Mouse (Mus musculus) v-Abl transformed pro-B cells (cell line): ENCODE results near the gene Slc38a2.

Experiments
- in situ Hi-C, 2 experiments: fragments of 400-800 bp; cut with MboI; formaldehyde crosslinking; loops; one replicate each; pipeline ENCODE4 v1.15.1; 2025; ENCODE audit not compliant: unreplicated experiment in 2 of 2

Slc38a2 gene

DNA sequence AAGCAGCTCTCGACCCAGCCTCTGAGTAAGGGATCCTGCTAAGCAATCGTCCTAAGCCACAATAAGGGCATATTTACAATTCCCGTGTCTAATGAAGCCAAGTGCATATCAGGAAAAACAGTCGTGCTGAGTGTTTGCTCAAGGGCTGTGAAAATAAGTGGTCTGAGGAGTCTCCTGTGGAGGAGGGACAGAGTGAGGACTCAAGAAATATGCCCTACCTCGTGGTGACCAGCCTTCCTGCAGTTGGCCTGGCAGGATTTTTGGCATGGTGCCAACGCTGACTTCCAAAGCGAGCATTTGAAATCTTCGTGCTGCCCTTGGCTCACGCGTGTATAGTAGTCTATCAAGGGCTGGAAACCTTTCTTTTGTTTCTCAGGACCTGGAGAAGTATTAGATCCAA lies 23.0 kb downstream of the Slc38a2 start:
- in situ Hi-C loops, result loop anchor here (10.0 kb wide), 2 partner anchors 268 to 458 kb away; no protein-coding TSS in a partner anchor

GRCm38 (mm10) chr15:96675744-96676143 lies 23.8 kb downstream of the Slc38a2 start:
- in situ Hi-C loops, result loop anchor here (10.0 kb wide), 2 partner anchors 269 to 459 kb away; no protein-coding TSS in a partner anchor

DNA sequence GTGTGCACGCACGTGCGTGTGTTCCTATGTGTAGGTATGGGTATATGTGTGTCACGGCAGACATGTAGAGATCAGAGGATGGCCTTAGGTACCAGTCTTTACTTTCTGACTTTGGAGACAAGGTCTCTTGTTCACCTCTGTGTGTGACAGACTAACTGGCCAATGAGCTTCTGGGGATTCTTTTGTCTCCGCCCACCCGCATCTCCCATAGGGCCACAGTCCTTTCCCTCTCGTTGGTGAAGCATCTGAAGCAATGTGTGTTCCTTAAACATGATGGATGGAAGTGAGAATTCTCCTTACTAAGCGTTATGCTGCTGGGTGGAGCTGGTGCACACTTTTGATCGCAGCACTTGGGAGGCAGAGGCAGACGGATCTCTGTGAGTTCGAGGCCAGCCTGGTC lies 24.5 kb downstream of the Slc38a2 start:
- in situ Hi-C loops, result loop anchor here (10.0 kb wide), 2 partner anchors 270 to 460 kb away; no protein-coding TSS in a partner anchor

DNA sequence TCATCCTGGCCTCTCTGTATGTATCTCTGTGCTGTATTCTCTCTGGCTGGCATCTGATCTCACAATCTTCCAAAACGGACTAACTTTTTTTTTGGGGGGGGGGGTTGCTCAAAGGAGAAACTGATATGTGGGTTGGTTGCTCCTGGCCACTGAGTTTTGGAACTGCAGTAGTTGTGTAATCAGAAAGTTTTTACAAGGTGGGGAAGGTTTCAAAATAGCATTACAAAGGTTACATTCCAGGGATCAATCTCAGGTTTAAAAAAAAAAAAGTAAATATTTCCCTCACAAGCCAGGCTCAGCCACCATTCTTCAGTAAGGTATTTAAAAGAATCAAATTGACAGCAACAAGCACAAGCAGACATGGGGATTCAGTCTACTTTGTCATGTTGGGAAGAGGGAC lies 25.4 kb downstream of the Slc38a2 start:
- in situ Hi-C loops, result loop anchor here (5.0 to 10.0 kb wide), 4 partner anchors 132 to 513 kb away; no protein-coding TSS in a partner anchor

DNA sequence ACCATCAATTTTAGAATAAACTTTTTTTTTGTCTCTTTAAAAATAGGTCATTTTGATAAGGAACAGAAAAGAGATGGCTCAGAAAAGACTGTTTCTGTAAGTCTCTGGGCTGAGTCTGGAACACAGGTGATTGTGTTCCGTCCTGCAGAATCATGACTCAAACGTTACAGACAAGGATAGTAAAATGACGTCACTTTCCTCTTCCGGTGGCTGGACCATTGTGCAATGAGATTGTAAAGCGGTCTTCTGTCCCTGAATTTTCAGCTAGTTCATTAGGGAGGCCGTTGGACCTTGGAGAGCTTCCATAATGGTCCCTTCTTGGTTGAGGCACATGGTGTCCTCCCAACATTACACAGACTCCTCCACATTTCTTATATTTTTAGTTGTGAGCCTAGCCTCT lies 29.8 kb downstream of the Slc38a2 start:
- in situ Hi-C loops, result loop anchor here (5.0 to 10.0 kb wide), 5 partner anchors 122 to 518 kb away; no protein-coding TSS in a partner anchor

DNA sequence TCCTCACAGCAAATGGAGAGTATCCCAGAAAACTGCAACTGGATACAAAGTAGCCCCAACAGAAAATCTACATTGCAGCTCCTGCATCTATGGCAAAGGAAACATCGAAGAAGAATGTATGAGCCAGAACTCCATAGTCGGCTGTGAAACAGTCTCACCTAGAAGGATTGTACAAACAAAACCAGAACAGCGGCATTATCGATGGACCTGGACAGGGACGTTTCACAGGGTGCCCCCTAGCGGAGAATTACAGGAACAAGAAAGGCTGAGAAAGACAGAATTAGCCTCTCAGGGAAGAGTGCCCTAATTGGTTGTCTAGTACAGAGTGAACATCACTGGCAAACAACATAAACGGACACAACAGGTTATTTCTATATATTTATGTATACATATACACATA lies 32.9 kb downstream of the Slc38a2 start:
- in situ Hi-C loops, result loop anchor here in 1 of 2 experiments (5.0 kb wide), 1 partner anchor 119 kb away; no protein-coding TSS in a partner anchor

- in situ Hi-C loops, result loop anchor here in 1 of 2 experiments (5.0 kb wide), 1 partner anchor 119 kb away; no protein-coding TSS in a partner anchor
Observed at GRCm38 (mm10) chr15:96665889-96666288, 33.6 kb downstream of the Slc38a2 start.

DNA sequence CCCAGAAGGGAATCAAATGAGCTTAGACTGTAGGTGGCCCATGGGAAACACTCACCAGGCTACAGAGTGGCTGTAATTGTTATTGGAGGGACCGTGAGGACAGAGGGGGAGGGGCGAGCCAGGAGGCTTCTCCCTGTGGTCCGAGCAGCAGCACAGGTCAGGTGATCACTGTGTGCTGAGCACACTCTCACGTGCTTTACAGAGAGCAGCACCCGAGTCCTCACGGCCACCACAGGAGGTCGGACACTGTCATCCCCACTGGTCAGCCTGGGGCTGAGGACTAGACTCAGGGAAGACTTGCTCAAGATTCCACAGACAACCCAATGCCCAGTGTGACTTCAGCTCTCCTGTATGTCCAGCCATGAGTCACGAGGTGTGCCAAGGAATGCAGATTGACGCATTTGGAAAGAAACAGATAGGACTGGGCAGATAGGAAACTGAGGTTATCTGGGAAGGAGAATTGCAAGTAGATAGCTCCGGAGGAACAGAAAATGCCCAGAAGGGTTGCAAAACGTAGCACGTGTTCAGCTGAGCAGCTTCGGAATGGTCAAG lies 38.9 kb downstream of the Slc38a2 start:
- in situ Hi-C loops, result no loop called here

DNA sequence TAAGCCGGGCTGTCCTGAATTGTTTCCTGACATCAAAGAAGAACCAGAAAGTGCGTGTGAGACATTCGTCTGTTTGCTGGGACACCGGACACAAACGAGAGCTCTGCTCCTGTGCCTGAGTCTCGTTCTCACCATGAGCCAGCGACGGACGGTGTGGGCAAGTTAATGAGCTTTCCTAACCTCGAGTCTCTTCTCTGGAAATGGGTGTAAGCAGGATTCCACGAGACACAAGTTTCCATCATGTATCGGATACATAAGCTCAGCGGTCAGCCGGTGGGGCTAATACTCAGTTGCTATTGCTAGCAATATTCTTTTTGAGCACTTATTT lies 41.3 kb downstream of the Slc38a2 start:
- in situ Hi-C loops, result no loop called here

GRCm38 (mm10) chr15:96657576-96658274 lies 41.8 kb downstream of the Slc38a2 start:
- in situ Hi-C loops, result no loop called here

DNA sequence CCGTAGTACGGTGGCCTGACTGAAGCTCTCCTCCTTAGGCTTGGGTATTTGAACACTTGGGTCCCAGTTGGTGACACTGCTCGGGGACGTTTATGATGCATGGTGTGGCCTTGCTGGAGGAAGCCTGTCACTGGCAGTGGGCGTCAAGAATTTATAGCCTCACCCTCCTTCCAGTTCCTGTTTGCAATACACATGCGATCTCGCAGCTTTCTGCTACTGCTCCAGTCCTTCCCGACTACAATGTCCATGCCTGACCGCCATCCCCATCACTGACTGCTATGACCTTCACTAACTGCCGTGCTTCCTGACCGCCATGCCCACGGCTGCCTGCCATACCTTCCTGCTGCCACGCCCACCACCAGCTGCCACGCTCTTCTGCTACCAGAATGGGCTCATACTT lies 44.0 kb downstream of the Slc38a2 start:
- in situ Hi-C loops, result no loop called here

GRCm38 (mm10) chr15:96654714-96655113 lies 44.8 kb downstream of the Slc38a2 start:
- in situ Hi-C loops, result no loop called here

DNA sequence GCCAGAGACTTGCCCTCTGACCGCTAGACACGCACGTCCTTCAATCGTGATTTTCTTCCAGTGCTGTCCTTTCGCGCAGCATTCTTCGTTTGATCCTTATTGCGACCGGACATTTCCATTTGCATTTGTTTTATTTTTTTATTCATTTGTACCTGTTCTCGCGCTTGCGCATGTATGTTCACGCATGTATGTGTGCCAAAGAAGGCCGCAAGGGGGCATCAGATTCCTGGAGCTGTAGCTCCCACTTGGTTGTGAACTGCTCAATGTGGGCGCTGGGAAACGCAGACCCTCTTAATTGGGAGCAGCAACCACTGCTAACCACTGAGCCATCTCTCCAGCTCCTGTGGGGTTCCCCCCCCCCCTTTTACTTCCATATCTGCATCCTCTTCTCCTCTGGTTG lies 46.5 kb downstream of the Slc38a2 start:
- in situ Hi-C loops, result no loop called here

DNA sequence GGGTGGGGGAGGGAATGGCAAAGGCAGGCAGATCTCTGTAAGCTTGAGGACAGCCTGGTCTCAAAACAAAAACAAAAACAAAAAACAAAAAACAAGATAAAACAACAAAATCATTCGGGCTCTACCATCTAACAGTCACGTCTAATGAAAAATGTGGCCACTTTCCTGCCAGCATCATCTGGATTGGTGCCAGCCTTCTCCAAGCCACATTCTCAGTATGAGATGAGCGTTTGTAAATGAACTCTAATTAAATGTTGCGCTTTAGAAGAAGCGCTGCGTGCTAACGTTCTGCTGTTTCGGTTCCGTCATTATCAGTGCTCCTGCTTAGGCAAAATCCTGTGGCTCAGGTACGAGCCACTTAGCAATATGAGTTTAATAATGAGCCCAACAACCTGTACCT lies 47.0 kb downstream of the Slc38a2 start:
- in situ Hi-C loops, result no loop called here

DNA sequence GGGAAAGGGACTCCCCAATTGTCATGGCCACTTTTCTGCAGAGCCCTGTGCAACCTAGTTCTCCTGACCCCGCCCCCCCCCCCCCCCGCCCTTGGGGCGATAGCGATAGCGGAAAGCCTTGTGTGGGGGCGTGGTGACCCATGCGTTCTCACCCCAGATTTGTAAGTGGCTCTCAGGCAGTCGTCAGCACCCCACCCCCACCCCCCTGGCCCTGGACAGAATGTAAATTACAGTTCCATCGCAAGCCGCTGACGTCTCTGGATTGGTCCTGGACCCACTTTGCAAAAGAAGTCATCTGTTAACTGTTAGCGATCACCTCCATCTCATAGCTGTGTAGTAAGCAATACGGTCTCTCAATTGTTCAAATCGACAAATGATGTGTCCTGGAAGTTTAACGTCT lies 52.2 kb downstream of the Slc38a2 start:
- in situ Hi-C loops, result loop anchor here in 1 of 2 experiments (10.0 kb wide), 1 partner anchor 63 kb away; no protein-coding TSS in a partner anchor

DNA sequence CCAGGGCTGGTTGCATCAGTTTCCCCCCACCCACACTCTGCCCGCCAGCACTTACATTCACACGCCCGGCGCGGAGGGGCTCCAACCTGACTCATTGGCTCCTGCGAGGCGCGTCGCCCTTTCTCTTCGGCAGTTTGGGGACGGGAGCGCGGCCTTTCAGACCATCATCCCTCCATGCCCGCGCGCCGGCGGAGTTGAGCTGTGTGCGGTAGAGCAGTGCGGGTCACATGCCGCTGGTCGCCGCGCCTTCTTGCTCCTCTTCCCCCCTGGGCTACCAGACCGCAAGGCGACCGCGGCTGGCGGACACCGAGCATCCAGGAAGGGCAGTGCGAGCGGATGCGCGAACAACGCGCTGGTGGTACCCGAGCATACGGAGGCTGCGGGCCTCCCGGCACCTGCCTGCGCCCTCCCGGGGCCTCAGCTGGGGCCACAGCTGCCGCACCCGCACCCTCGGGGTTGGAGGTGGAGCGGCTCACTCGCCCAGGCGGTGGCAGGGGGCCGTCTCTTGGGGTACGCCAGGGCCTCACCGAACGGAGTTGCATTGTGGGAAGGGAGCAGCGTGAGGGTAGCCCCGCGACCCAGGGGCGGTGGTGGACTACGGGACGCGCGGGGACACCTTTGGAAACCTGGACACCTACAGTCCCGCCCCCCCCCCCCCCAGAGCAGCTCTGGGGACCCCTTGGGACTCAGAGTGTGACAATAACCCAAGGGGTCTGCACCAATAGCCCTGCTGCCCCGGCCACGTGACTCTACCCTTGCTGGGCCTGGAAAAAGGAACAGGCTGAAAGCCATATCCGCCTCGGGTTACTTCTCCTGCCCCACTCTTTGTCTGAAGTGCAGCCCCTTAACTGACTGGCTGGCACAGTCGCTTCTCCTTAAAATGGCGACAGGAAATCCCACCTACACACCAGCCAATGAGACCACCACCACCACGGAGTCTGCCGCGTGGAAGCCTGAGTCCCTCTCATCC lies 56.8 kb downstream of the Slc38a2 start, which contains the start of gene Slc38a1:
Slc38a1 (minus strand) TSS at position 478 of the 970 bp plus-strand sequence.
- in situ Hi-C loops, result loop anchor here (5.0 to 10.0 kb wide), 2 partner anchors 45 to 58 kb away; no protein-coding TSS in a partner anchor

DNA sequence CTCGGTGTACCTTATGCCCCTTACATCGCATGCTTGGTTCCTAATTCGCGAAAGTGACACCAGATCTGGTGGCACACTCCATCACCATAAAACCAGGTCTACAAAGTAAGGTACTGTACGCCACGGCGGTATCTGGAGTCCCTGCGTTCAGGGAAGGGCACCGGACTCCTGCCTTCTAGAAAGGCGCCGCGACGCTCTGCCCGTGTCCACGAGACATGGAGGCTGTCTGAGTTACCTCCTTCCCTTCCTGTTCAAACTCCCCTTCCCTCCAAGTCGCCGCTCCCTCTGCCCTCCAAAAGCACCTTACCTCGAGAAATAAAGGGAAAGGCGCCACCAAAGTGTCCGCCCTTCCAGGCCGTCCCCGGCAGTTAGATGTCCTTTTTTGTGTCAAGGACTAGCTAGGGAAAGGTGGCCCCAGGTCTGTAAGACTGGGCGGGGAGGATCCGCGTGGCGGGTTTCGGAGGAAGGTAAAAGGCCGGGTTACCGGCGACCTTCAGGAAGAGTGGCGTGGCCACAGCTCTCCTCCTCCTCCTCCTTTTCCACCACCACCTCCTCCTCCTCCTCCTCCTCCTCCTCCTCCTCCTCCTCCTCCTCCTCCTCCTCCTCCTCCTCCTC lies 57.6 kb downstream of the Slc38a2 start:
- in situ Hi-C loops, result loop anchor here (5.0 to 10.0 kb wide), 2 partner anchors 45 to 57 kb away; no protein-coding TSS in a partner anchor

GRCm38 (mm10) chr15:96641111-96641820 lies 58.3 kb downstream of the Slc38a2 start:
- in situ Hi-C loops, result loop anchor here (5.0 to 10.0 kb wide), 2 partner anchors 44 to 56 kb away; no protein-coding TSS in a partner anchor

DNA sequence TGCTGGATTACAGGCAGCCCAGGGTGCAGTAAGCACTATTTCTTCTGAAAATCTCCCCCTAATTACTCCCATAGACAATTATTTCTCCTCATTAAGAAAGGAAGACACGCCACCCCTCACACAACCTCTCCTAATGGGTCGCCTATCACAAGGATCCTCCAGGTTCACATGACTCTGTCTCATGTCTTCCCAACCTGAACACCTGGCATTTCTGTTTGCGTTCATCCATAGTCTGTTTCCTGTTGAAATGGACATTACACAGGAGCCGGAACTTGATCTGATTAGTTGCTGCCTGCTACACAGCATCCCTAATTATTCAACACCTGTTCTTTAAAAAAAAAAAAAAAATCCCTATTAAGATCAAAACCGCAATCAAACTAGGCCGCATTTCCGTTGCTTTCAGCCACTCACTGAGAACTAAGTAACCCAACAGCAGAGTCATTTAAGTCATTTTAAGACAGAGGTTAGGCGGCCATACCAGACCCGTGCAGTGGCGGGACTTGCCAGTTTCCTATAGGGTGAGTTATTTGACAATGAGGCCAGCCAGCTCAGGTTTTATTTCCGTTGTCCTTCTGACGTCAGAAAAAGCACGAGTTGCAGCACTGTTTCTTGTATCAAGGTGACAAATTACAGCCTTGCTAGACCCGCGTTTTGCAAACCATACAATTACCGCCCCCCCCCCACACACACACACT lies 59.1 kb downstream of the Slc38a2 start:
- in situ Hi-C loops, result loop anchor here (5.0 to 10.0 kb wide), 2 partner anchors 43 to 56 kb away; no protein-coding TSS in a partner anchor
